Mouse (Mus musculus): Measurements from ENCODE around the gene Ttl. TPM values are rescaled to one million over a fixed set of nuclear protein-coding genes. Genes with fewer than 3 reads are reported as not detected.
A peak's percentile ranks its signal among the peaks of the same experiment; 100 is the strongest.

Ttl gene
- 10 to 100 TPM in 1 of 2 experiments, 1 to 10 TPM in 1; 9.9 to 14.1 TPM for total RNA-seq (2021)
- long read RNA-seq, experiment 1, full-length matches to known transcripts, result 18 of 20 reads
- long read RNA-seq, experiment 1, partial matches to known transcripts, result 0 of 20 reads
- long read RNA-seq, experiment 1, other reads (novel, unspliced or antisense), result 2 of 20 reads
- long read RNA-seq, experiment 2, full-length matches to known transcripts, result 6 of 9 reads
- long read RNA-seq, experiment 2, partial matches to known transcripts, result 0 of 9 reads
- long read RNA-seq, experiment 2, other reads (novel, unspliced or antisense), result 3 of 9 reads

DNA sequence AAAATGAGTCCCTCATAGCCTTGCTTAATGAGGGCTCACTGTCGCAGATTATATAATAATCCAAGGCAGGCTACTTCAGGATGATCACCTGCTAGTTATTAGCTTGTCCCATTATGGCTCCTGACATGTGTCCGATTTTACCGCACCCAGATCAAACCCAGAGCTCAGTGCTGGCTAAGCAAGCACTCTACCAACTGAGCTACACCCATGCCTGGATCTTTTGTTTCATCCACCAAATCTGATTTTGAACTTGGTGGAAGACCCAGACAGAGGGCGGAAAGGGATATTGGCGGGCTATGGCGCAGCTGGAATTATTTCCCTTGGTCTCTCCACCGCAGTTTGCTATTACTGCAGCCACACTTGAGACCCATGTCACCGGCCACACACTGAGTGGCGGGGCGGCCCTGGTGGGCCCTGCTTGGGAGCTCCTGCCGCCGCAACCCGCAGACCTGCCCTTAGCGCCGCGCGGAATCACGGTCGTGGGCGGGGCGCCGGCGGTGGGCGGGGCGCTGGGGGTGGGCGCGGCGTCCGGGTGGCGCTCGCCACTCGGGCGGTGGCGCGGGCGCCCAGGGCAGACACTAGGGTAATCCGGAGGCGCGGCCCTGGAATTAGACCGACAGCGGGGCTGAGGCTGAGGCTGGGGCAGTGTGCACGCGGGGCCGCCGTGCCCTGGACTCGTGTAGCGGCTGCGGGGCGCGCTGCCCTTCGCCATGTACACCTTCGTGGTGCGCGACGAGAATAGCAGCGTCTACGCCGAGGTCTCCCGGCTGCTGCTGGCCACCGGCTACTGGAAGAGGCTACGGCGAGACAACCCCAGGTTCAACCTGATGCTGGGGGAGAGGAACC is at the start of gene Ttl:
TSS of gene Ttl (plus strand) at position 506 of the 846 bp plus-strand sequence.
- DNase-seq, result peak; percentile 92

DNA sequence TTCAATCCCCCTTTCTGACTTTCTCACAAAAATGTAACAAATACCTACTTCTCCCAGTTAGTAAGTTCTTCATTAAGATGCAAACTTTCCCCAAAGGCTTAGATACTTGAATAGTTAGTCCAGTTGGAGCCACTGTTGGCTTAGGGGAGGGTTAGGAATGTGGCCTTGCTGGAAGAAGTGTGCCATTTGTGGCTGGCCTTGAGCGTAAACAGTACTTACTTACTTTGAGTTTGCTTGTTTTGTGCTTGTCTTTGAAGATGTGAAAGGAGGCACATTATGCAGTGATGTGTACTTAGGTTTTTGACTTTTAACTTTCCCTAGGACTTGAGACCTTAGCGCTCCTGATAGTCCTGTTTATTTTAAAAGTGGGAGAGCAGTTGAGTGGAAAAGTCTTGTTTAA is 45.6 kb upstream of the Ttl start:
- DNase-seq, result peak; percentile 29

DNA sequence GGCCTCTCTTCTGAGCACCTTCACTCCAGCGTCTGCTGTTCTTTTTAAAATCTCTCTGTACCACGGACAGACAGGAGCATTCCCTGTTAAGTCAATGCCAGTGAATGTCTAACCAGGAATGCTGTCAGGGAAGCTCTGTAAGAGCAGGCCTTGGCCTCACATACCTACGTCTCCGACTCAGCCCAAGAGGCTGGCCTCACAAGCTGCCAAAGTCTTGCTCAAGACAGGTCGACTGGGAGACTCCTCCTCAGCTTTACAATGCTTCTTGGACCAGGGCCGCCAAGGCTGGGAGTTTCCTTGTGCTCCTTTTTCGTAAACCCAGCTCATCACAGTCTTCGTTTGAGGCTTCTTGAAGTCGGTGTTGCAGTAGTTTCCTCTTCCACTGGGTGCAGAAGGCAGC is 40.9 kb upstream of the Ttl start:
- DNase-seq, result peak; percentile 54

DNA sequence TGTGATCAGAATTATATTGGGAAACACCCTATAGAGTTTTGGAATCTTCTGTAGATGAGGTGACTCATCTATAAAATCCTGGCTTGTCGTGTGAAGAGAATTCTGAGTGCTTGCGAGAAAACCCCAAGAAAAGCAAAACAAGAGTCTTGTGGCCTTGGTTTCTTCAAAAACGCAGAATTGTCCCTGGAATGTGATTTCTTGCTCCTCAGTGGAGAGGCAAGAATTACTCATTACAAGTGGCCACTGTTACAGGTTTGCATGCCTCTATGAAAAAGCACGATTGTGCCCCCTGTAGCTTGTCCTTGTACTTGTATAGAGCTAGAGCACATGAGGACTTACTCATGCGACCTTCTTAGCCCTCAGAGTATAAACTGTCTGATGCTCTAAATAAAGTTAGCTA is 30.4 kb upstream of the Ttl start:
- no peak for DNase-seq

DNA sequence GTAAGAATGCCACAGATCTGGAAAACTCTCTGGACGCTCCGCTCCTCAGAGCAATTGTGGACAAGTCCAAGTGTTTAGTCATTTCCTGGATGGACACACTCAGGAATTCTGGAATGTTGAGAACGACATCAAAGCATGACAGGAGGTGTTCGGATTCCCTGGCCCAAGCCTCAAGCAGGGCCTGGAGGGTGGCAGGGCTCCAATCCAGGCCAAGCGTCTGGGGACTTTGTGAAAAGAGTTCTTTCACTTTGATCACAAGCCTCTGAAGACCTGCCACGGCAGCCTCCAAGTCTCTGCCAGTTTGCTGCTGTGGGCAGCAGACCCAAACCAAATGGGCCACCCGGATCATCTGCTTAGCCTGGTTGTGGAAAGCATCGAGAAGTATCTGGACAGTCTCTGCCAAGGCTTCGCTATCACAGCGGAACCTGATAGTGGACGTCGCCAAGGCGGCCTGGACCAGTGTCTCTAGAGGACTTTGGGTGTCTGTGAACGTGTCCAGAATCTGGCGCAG is 27.3 kb upstream of the Ttl start:
- DNase-seq, result peak; percentile 38

DNA sequence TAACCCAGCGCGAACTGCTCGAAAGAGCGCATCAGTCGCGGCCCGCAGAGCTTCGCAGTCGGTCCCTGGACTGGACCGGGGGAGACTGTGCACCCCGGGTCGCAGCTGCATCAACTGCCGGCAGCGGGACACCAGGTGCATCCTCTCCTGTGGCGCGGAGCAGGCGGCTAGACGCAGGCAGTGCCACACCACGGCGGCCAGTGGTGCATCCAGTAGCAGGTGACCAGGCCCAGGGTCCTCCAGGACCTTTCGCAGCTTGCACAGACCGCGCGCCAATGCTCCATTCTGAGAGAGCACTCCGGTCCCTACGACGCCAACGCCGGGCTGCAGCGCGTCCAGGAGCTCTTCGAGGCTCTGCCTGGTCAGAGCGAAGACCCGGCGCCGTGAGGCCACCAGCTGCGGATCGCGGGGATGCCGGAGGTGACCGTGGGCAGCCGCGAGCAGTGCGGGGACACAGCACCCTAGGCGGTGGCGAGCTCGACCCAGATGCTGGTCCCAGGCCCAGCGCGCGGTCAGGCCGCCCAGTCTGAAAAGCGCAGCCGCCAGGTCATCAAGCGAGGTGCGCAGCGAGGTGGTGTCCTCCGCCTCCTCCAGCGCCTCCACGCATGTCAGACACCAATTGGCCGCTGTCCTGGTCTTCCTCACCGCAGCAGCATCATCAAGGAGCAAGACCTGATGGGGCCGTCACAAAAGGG is 26.7 kb upstream of the Ttl start:
- DNase-seq, result peak; percentile 24

DNA sequence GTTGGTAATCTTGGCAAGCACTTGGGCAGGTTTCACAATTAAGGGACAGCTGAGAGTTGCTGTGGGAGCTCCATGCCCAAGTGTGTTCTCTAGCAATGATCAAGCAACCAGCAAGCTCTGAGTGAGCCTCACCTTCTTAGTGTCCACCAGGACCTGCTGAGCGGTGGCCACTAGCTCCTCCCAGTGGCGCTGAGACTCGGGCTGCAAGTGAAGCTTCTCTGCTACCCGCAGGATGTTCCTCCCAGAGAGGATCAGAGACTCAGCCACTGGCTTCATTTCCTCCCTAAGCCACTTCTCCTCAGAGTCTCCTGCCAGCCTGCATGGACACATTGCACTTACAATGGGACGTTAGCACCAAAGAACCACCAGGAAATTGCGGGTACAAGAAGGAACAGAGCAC is 25.2 kb upstream of the Ttl start:
- peak; percentile 22 for DNase-seq

DNA sequence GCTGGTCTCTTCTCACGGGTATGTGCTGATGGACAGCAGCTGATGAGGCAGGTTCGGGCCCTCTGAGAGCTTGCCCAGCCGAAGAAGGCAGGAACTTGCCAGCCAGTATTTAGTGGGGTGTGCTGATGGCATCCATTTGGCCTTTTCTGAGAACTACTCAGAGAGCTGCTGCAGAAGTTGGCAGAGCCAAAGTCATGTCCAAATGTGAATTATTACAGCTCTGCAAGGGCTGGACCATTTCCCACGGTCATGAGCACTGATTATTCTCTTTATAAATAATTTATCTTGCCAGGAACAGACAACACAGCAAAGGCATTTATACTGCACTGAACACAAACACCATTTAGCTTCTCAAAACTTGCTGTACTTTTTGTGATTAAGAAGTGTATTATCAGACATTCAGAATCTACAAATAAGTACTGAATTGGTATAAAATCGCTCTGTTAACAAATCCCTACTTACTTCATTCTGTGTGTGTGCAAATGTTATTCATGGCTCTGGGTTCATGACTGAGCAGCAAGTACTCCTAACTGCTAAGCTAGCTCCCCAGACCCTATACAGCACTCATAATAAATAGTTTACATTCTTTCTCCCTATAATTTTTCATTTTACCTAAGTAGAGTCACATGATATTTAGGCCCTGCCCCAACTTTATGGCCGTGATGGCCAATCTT is 19.4 kb upstream of the Ttl start:
- DNase-seq, result peak; percentile 78

DNA sequence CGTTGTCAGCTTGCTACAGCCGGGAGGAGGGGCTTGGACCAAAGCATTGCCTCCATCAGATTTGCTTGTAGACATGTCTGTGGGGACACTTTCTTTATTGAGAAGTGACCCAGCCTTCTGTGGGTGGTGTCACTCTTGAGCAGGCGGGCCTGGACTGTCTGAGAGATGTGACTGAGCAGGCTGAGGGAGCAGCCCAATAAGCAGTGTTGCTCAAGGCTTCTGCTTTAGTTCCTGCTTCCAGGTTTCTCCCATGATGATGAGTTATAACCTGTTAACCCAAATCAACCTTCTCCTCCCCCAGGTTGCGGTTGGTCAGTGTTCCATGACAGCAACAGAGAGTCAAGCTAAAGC is 18.9 kb upstream of the Ttl start:
- DNase-seq, result peak; percentile 17

DNA sequence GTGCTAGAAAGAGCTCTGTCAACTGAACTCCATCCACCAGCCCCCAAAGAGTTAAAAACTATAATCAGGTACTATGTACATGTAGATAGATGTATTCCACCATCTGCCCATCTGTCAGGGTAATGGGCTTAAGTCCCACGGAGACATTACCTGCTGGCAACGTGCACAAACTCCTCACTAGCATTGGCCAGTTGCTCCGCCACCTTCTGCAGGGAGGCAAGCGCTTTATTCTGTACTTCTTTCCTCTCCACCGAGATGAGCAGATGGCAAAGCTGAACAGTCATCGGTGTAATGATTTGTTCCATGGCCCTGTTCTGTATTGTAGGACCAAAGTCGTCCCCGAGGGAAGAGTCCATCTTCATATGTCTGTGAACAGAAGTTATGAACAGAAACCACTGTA is 17.9 kb upstream of the Ttl start, which contains the start of gene Vinac1:
TSS of gene Vinac1 (minus strand) at position 362 of the 400 bp plus-strand sequence.
- no peak for DNase-seq

DNA sequence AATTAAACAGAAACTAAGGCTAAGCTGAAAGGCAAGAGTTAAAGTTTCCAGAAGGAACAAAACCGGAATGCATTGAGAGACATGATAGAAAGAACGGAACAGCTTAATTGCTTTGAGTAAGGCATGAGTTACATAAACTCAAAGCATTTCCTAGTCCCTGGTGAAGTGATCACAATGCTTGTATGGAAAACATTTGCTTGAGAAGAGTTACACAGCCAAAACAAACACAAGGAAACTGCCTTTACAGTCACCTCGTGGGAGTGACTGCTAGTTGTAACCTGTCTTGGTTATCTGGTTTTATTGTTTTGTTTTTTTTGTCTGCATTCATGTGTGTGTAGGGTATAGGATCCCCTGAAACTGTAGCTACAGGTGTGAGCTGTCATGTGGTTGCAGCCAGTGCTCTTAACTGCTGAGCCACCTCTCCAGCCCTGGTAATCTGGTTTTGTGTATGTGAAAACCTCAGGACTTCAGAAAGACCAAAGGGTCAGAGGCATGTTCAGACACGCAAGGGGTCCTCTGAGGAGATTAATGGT is 13.2 kb upstream of the Ttl start:
- no peak for DNase-seq

DNA sequence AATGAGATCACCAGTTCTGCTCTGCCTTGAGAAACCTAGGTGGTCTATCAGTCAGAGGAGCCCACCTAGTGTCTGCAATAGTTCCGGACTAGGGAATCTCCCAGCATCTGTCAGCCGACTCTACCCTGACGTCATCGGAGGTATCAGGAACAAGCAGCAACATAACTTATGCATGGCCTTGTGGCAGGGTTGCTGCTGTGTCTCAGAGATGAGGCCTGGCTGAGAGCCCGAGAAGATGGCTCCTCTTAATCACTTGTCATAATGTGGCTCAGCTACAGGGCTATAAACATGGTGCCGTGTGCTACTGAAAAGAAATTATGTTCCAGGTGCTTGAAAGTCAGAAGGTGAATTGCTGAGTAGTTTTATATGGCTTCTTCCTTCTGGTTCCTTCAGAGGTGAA is 10.0 kb upstream of the Ttl start:
- peak; percentile 39 for DNase-seq

DNA sequence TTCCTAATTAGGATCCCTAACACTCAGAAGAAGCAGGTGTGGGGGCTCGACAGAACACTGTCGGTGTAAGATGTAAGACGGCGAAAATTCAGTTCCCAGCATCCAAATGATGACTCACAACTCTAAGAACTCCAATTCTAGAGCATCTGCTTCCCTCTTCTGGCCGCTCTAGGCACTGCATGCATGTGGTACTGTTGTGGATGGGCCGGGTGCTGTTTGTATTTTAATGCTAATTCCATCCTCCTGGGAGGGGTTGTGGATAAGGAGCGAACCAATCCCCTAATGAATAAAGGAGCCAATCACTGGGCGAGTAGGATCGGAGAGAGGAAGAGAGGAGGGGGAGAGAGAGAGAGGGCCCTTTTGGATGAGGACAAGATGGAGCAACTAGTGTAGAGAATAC is 9.1 kb upstream of the Ttl start:
- peak; percentile 20 for DNase-seq

DNA sequence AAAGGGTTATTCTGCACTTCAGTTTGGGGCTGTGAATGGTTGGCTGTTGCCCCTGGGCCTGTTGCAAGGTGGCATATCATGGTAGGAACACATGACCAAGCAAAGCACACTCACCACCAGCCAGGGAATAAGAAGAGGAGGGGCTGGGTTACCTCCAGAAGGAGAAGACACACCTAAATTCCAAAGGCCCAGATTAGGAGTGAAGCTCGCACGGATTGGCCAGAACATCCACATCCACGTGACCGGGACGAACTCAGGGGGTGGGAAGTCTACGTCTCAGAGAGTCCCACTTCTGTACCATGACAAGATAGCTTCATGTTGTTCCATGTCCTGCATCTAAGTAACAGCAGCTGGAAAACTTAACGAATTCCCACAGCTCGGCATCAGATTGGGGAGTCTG is 8.5 kb upstream of the Ttl start:
- no peak for DNase-seq

DNA sequence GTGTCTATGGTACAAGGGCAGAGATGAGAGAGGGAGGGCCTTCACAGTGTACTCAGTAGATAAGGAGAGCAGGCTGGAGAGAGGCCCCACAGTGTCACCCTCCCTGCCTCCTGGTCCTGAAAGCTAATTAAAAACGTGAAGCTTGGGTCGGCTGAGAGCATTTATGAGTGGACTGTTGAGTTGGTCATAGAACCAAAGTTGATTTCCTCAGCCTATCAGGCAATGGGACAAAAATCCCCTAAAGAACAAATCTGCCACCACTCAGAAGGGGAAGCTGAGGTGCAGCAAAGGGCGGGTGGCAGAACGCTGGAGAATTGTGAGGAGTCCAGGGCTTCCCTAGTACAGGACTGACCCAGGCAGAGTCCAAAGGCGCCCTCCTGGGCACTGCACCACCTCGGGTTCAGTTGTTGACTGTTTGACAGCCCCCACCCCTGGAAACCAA is 7.8 kb upstream of the Ttl start:
- DNase-seq, result no peak

DNA sequence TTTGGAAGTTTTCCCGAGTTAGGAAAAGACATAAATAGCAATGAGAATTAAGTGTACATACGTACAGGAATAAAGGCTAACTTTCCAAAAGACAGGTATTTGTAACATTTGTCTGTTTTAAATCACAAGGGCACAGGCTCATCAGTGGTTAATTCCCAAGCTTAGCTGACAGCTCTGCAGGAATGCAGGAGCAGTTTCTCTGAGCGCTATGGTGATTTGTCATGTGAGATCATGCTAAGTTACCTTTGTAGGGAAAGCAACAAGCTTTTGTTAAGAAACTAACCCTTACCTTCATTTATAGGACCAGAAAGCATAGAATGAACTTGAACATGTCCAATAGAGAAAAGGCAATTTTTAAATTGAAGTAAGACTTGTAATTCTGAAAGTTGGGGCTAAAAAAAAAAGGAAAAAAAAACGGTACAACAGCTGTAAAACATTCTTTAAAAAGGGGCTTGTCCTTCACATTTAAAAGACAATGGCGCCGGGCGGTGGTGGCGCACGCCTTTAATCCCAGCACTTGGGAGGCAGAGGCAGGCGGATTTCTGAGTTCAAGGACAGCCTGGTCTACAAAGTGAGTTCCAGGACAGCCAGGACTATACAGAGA is 4.2 kb upstream of the Ttl start:
- no peak for DNase-seq

DNA sequence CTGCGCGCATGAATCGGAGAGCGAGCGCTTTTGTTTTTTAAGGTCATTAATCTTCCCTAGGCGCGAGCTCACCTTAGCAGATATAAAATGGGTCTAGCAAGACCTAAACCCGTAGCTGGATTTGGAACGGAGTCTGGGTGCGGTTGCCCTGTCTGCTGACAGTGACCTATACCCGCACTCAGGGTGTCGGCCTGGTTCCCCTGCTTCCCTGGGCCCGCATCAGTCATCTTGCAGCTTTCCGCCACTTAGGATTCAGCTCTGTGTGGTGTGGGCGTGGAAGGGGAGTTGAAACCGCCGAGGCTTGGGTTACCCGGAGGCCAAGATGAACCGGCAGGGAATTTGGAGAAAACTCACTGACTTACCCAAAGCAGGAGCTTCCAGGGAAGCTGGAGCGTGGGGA is 584 bp downstream of the Ttl start:
- DNase-seq, result peak; percentile 75

DNA sequence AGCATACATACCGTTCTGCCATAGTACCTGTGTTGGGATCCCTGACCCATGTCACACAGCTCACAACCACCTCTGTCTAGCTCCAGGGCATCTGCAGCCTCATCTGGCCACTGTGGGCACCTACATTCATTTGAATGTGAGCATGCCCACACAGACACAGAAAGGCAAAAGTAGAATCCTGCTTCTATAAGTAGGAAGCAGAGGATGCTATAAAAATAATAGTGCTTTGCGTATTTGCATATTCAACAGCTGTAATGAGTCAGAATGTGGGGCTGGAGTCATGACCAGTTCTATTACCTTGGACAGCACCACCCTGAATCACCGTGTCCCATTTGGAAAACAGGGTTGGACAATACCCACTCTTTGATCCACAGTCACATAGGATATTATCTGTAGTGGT is 4.6 kb downstream of the Ttl start:
- DNase-seq, result no peak

DNA sequence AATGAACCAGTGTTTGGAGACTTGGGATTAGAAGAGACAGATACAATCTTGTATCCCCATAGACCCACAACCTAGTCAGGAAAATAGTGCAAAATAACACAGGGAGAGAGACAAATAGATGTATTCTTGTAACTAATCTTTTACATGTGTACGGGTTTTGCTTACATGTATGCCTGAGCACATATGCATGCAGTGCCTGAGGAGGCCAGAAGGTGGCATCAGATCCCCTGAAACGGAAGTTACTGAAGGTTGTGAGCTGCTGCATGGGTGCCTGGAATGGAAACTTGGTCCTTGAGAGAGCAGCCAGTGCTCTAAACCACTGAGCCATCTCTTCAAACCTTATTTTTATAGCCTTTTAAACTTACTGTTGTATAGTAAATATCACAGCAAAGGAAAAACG is 12.6 kb downstream of the Ttl start:
- no peak for DNase-seq

DNA sequence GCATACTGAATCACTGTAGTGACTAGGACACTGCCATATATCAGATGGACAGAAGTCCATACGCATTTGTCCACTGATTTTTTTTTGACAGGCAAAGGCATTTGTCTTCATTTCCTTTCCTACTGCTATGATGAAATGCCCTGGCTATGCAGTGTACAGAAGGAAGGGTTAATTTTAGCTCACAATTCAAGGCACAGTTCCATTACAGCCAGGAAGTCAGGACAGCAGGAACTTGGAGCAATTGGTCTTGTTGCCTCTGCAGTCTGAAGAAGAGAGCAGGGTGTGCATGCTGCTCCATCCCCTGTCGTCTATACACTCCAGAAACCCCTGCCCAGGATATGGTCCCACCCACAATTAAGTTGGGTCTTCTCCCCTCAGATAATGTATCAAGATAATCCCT is 13.5 kb downstream of the Ttl start:
- DNase-seq, result no peak

DNA sequence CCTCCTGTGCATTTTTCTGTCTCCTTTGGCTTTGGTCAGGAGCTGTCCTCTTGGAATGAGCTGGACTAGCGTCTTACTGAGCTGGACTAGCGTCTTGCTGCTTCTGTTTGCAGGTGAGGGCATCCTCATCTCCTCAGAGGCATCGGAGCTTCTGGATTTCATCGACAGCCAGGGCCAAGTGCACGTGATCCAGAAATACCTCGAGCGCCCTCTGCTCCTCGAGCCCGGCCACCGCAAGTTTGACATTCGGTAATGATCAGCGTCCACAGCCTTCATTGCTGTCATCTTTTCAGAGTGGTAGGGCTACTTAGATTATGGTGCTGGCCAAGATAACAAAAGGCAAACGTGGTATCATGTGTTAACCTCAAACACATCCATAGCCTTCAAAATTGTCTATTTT is 15.4 kb downstream of the Ttl start:
- DNase-seq, result no peak

DNA sequence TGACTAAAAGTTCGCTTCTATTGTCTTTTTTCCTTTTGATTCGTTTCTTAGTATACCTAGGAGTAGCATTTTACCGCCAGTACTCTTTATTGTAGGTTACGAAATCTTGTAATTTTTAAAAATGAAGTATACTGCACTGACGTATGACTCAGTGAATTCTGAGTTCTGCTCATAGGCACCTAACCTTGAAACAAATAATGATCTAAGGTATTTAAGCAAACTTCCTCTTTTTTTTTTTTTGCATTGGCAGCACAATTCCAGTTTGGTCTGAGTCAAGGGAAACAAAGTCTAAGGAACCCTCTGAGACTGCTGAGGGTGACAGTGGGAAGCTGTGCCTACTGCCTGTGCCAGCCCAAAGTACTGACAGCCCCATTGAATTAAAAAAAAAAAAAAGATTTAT is 17.8 kb downstream of the Ttl start:
- no peak for DNase-seq

Data from adrenal gland, postnatal 10 days (tissue).